Comparison of ENCODE assay signal across 8 mouse cellular contexts in the genomic region with DNA sequence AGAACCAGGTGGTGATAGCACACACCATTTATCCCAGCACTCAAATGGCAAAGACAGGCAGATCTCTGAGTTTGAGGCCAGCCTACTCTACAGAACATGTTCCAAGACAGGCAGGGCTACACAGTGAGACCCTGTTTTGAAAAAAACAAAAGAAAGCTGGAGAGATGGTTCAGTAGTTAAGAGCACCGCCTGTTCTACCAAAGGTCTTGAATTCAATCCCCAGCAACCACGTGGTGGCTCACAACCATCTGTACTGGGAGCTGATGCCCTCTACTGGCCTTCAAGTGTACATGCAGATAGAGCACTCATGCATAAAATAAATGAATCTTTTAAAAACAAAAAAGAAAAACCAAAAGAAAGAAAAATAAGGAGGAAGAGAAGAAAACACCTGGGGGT. TPM values are rescaled to one million over a fixed set of nuclear protein-coding genes. Genes with fewer than 3 reads are reported as not detected.
A peak's percentile ranks its signal among the peaks of the same experiment; 100 is the strongest.
DNase-seq lines count a peak whose midpoint lies in the region; ATAC-seq and TF ChIP-seq lines count a peak whose summit lies in the region.

No protein-coding gene starts in this region.

- no peak overlapping the region for H3K4me2 ChIP-seq in embryonic facial prominence, embryonic 14.5 days (ENCODE audit: low read depth, low read length)
- no peak overlapping the region for H3K4me2 ChIP-seq in lung, embryonic 14.5 days

- TF ChIP-seq CTCF in left cerebral cortex, adult 2 months (IDR thresholded peaks at IDR 0.05): peak; percentile 85
- peak; percentile 81 for TF ChIP-seq CTCF in lung, embryonic 14.5 days (IDR thresholded peaks at IDR 0.05; ENCODE audit: low read depth)

- H3K4me1 ChIP-seq in embryonic facial prominence, embryonic 14.5 days (ENCODE audit: control insufficient read depth, insufficient read depth, low read length): no peaks in the 10 kb centered on the region
- H3K4me1 ChIP-seq in lung, embryonic 14.5 days (ENCODE audit: insufficient read depth): 0 out of 2 replicates have a peak, but pooled peaks cover 1% of the 10 kb centered on the region

- no peak for ATAC-seq in embryonic facial prominence, embryonic 14.5 days (ENCODE audit: low read depth)
- ATAC-seq in lung, embryonic 14.5 days (ENCODE audit: insufficient read depth): peak; percentile 35; the same call in 1 of the 2 replicates
- no peak for ATAC-seq in cerebellum, adult (ENCODE audit: insufficient number of reproducible peaks, low FRiP score, low TSS enrichment)

- WGBS in embryonic facial prominence, embryonic 14.5 days: 5% methylated on average over 2 of the region's 2 CpGs
- 2% methylated on average over 2 of the region's 2 CpGs for WGBS in lung, embryonic 14.5 days

- no peak overlapping the region for H3K9ac ChIP-seq in embryonic facial prominence, embryonic 14.5 days (ENCODE audit: low read depth, low read length)
- no peak overlapping the region for H3K9ac ChIP-seq in lung, embryonic 14.5 days

- DNase-seq in left cerebral cortex, adult 2 months (ENCODE audit: extremely low spot score in 1 of 2, low spot score in 2 of 2): no peak
- DNase-seq in left cerebral cortex, adult 11 months (ENCODE audit: low spot score): no peak
- DNase-seq in MN1 (ENCODE audit: low spot score): peak; percentile 59
- peak; percentile 66 for DNase-seq in embryonic facial prominence, embryonic 14.5 days (ENCODE audit: low spot score)
- peak; percentile 74 for DNase-seq in lung, embryonic 14.5 days
- peak; percentile 59 for DNase-seq in thymus, postnatal 4 days
- DNase-seq in gastrocnemius, postnatal 10 days: no peak

- H3K4me3 ChIP-seq in left cerebral cortex, adult 2 months: no peak overlapping the region
- no peak overlapping the region for H3K4me3 ChIP-seq in embryonic facial prominence, embryonic 14.5 days (ENCODE audit: low read depth, low read length)
- no peak overlapping the region for H3K4me3 ChIP-seq in lung, embryonic 14.5 days (ENCODE audit: low read depth, low read length)

- H3K36me3 ChIP-seq in embryonic facial prominence, embryonic 14.5 days (ENCODE audit: control insufficient read depth, insufficient read depth, low read length): no peaks in the 10 kb centered on the region
- no peaks in the 10 kb centered on the region for H3K36me3 ChIP-seq in lung, embryonic 14.5 days (ENCODE audit: insufficient read depth)

- H3K27ac ChIP-seq in left cerebral cortex, adult 2 months: no peak overlapping the region
- no peak overlapping the region for H3K27ac ChIP-seq in embryonic facial prominence, embryonic 14.5 days (replicated peaks; ENCODE audit: low read depth, low read length)
- H3K27ac ChIP-seq in lung, embryonic 14.5 days (ENCODE audit: low read depth): no peak overlapping the region

- H3K27me3 ChIP-seq in embryonic facial prominence, embryonic 14.5 days (replicated peaks; ENCODE audit: control insufficient read depth, insufficient read depth, low read length): no peaks in the 10 kb centered on the region
- H3K27me3 ChIP-seq in lung, embryonic 14.5 days (ENCODE audit: insufficient read depth, low read length): no peaks in the 10 kb centered on the region

- no peaks in the 10 kb centered on the region for H3K9me3 ChIP-seq in embryonic facial prominence, embryonic 14.5 days (ENCODE audit: control insufficient read depth, low read length)
- H3K9me3 ChIP-seq in lung, embryonic 14.5 days (ENCODE audit: low read depth, low read length): no peaks in the 10 kb centered on the region

- intact Hi-C loops in left cerebral cortex, adult 2 months (cut with DNase I): no loop called here

RNA-seq across cellular contexts. Expression of gene Plk3, which starts 5.5 kb away (rescaled TPM):
- 10 to 100 TPM; 13.7 to 19.6 TPM for total RNA-seq in left cerebral cortex, adult 2 months (2021)
- polyA plus RNA-seq in embryonic facial prominence, embryonic 14.5 days (2014; fragmentation: Nextera tagmentation; extraction: Ambion mirVana): 5.1 and 5.6 TPM in 2 replicates
- polyA plus RNA-seq in lung, embryonic 14.5 days (2014; fragmentation: Nextera tagmentation; extraction: Ambion mirVana): 4.2 and 5.1 TPM in 2 replicates
- 1 to 10 TPM; 1.8 to 2.6 TPM for total RNA-seq in gastrocnemius, postnatal 10 days (2021)

RNA-seq across cellular contexts. Expression of gene Tctex1d4, which starts 12.6 kb away (rescaled TPM):
- not detected for total RNA-seq in left cerebral cortex, adult 2 months (2021)
- 0.30 and 0.84 TPM in 2 replicates for polyA plus RNA-seq in embryonic facial prominence, embryonic 14.5 days (2014; fragmentation: Nextera tagmentation; extraction: Ambion mirVana)
- not detected in 2 replicates for polyA plus RNA-seq in lung, embryonic 14.5 days (2014; fragmentation: Nextera tagmentation; extraction: Ambion mirVana)
- not detected for total RNA-seq in gastrocnemius, postnatal 10 days (2021)

RNA-seq across cellular contexts. Expression of gene Btbd19, which starts 13.7 kb away (rescaled TPM):
- 10 to 100 TPM; 11.5 to 13.2 TPM for total RNA-seq in left cerebral cortex, adult 2 months (2021)
- polyA plus RNA-seq in embryonic facial prominence, embryonic 14.5 days (2014; fragmentation: Nextera tagmentation; extraction: Ambion mirVana): 6.6 and 7.0 TPM in 2 replicates
- polyA plus RNA-seq in lung, embryonic 14.5 days (2014; fragmentation: Nextera tagmentation; extraction: Ambion mirVana): 6.7 and 7.6 TPM in 2 replicates
- total RNA-seq in gastrocnemius, postnatal 10 days (2021): 1 to 10 TPM; 4.7 to 6.8 TPM

RNA-seq across cellular contexts. Expression of gene Rps8, which starts 16.8 kb away (rescaled TPM):
- total RNA-seq in left cerebral cortex, adult 2 months (2021): 100 to 1,000 TPM; 512 to 526 TPM
- polyA plus RNA-seq in embryonic facial prominence, embryonic 14.5 days (2014; fragmentation: Nextera tagmentation; extraction: Ambion mirVana): 1,243 and 1,364 TPM in 2 replicates
- 1,312 and 1,358 TPM in 2 replicates for polyA plus RNA-seq in lung, embryonic 14.5 days (2014; fragmentation: Nextera tagmentation; extraction: Ambion mirVana)
- total RNA-seq in gastrocnemius, postnatal 10 days (2021): 1,000 to 10,000 TPM; 1,007 to 1,093 TPM

RNA-seq across cellular contexts. Expression of gene Kif2c, which starts 43.2 kb away (rescaled TPM):
- not detected for total RNA-seq in left cerebral cortex, adult 2 months (2021)
- polyA plus RNA-seq in embryonic facial prominence, embryonic 14.5 days (2014; fragmentation: Nextera tagmentation; extraction: Ambion mirVana): 42.9 and 50.7 TPM in 2 replicates
- polyA plus RNA-seq in lung, embryonic 14.5 days (2014; fragmentation: Nextera tagmentation; extraction: Ambion mirVana): 78.9 and 85.9 TPM in 2 replicates
- total RNA-seq in gastrocnemius, postnatal 10 days (2021): 1 to 10 TPM; 3.8 to 6.6 TPM

Comparison
In these comparisons a context has a peak if more than half of its experiments do, and no peak if none do; other contexts are left out.
1. DNase-seq: peak in MN1 (single experiment), embryonic facial prominence, embryonic 14.5 days (single experiment), lung, embryonic 14.5 days (single experiment) and thymus, postnatal 4 days (single experiment); none in left cerebral cortex, adult 2 months (0 of 2), left cerebral cortex, adult 11 months (single experiment) and gastrocnemius, postnatal 10 days (single experiment).
2. RNA of gene Plk3, which starts 5.5 kb away (total RNA-seq): 13.7 to 19.6 TPM in left cerebral cortex, adult 2 months; 1.8 to 2.6 TPM in gastrocnemius, postnatal 10 days; every median in the first group is over 4 times any median in the second.